Mouse (Mus musculus) layer of hippocampus, adult 2 months (tissue): ENCODE results near the gene Gad2. TPM values are rescaled to one million over a fixed set of nuclear protein-coding genes. Genes with fewer than 3 reads are reported as not detected.

ENCODE experiments used
- DNase-seq, 2 experiments: peaks; one replicate each; pipeline ENCODE4 v3.0.0; 2022; ENCODE audit warnings: low spot score in 2 of 2
- H3K27ac ChIP-seq: fragments of 200-600 bp; 2 replicates; pipeline ENCODE4 v1.8.1; 2022
- H3K4me3 ChIP-seq: fragments of 200-600 bp; 2 replicates; pipeline ENCODE4 v1.8.1; 2022; ENCODE audit warnings: mild to moderate bottlenecking
- CTCF ChIP-seq: fragments of 200-600 bp; conservative IDR thresholded peaks from 2 replicates; pipeline ENCODE4 v1.8.1; 2022; ENCODE audit warnings: antibody characterized with exemption, mild to moderate bottlenecking, moderate library complexity
- microRNA-seq, 2 experiments: library from miRNA; unstranded; fragments of <30 nt; microRNA quantifications; one replicate each; pipeline ENCODE4 v1.2.0; 2021
- total RNA-seq, 2 experiments: library from RNA; stranded (reverse); gene quantifications; 2 replicates each; pipeline ENCODE4 v1.2.3; 2021

The Gad2 gene
- total RNA-seq, 2 experiments from 2014 or later: 86.2 to 89.9 TPM

DNA sequence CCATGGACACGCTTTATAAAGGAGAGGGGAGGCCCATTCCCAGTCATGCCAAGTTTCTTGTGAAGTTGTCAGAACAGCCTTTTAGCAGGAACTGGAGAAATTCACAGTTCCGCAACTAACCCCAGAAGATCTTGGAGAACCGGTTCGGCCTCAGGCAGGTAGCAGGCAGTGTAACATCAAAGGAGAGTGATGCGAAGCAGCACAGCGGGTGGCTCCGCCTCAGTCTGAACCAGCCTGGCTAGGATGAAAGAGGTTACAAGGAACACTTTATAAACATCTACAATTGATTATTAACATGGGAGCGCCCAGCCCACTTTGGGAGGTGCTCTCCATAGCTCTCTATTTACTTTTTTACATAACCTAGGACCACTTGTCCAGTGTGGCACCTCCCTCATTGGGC is 55.1 kb downstream of the Gad2 start:
- Histone ChIP-seq H3K27ac (no peak overlapping the region), H3K4me3 (no peak overlapping the region)
- TF ChIP-seq CTCF: no peak
- DNase-seq: no peak

DNA sequence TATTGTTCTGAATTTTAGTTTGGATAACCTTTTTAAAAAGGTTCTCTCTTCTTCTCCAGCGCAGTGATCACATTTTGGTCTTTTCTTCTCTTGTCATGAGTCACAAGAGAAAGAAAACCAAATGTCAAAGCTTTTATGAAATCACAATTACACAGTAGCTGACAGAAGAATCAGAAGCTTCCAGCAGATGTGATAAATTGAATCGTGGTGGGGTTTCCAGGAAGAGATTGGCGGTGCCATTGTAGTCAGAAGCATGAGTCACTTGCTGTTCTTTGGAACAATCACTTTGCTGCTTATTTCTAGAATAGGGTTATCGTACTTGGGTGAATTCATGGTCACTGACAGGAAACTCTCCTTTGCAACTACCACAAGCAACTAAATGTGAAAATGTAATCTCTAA is 57.9 kb downstream of the Gad2 start:
- H3K4me3 ChIP-seq: no peak overlapping the region
- TF ChIP-seq CTCF: no peak
- no peak for DNase-seq
- no peak overlapping the region for H3K27ac ChIP-seq

DNA sequence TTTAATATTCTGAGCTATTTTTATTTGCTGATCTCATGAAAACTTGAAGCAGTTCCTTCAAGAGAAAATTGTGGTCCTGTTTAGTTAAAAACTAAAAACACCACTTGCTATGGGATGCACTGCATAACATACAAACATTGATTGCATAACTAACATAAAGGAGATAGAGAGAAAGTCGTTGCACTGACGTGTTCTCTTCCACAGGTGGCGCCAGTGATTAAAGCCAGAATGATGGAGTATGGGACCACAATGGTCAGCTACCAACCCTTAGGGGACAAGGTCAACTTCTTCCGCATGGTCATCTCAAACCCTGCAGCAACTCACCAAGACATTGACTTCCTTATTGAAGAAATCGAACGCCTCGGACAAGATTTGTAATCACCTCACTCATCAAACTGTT is 68.0 kb downstream of the Gad2 start:
- no peak for DNase-seq
- Histone ChIP-seq H3K27ac (no peak overlapping the region), H3K4me3 (no peak overlapping the region)
- TF ChIP-seq CTCF: peak; percentile 59

DNA sequence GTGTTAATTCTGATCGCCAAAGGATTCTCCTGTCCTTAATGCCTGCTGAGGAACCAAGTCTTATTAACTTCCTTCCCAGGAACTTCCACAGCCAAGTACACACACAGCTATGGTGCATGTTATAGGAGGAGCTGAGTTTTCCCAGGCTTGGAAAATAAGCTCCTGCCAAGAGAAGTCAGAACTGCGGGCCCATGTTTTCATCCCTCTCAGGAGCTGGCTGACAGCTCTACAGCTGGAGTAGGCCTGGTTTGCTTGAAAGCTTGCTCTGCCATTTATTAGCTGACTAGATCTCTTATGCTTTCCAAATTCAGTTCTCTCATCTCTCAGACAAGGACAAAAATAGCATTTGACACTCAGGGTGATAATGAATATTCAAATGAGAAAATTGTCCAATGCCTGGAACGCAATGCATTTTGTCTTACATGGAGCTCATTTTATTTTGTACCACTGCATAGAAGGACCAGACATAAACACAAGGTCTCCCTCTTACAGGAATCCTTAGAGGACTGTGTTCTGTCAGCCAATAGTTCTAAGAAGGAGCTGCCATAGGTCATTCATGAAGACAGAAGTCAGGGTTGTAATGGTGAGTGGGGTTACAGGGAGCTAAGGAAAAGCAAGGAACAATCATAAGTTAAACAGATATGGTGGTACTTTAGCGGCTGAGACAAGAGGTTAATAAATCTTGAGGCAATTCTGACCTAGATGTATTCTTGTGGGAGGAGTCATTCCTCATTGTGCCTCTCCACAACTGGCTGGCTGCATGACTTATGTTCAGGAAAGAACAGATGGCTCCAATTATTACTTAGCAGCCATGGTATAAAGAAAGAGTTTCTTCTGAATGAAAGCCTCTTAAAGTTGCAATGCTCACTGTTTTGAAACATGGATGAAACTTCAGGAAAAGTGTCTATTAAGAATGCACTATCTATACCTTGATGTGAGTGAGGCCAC is 83.0 kb downstream of the Gad2 start:
- H3K27ac ChIP-seq: no peak overlapping the region
- DNase-seq: no peak
- no peak for TF ChIP-seq CTCF
- H3K4me3 ChIP-seq: no peak overlapping the region

DNA sequence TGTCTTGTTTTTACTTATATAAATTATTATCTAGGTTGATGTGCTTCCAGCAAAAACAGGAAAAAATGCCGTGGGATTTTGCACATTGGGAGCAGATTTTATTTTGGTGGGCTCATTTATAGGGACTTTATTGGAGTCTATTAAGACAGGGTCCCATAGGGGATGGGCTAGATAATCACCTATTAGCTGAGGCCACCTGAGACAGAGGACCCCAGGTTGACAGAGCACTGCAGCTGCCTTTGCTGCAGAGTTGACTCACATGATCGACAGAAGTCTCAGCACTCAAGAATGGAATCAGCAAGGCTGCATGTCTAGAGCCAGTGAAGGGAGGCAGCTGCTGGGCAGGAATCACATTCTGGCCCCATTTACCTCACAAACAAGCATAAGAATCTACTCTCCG is 84.2 kb downstream of the Gad2 start:
- Histone ChIP-seq H3K4me3 (no peak overlapping the region), H3K27ac (no peak overlapping the region)
- TF ChIP-seq CTCF: no peak
- no peak for DNase-seq

DNA sequence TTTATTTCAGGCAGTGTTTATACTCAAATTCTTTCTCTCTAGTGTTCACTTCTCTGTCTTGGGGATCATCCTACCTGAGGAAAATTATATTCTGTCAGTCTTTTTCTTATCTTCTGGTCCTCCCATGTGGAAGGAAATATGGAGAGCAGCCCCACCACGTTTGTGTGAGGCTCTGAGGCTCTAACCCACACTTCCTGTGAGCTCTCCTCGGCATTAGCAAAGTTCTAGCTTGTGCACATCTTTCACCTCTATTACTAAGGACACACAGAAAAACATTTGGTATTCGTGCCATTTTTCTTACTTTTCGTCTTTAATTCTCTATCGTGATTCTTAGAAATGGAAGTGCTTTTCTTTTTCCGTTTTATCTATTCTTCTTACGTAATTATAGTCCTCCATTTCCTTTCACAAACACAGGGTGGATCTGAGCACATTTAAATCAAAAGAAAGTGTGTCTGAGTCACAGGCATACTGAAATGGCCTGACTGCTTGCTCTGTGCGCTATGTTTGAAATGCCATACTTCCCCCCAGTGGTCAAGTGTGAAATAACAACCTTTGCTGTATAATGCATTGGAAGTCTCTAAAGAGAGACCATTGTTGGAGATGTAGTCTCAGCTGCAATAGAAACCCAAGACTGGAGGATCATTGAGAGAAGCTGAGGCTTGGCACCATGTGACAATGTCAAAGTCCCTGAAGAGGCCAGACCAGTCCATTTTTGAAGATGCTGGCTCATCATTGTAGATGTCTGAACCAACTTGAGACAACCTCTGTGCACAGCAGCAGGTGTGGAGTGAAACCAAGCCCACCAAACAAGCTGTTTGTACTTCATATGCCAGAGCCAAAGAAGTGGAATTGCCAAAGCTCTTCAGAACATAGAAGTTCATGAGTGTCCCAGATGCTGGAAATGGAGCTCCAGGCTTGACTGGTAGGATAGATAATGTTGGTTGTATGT is 99.8 kb downstream of the Gad2 start:
- Histone ChIP-seq H3K27ac (peak overlapping the region; percentile 21; the same call in 1 of the 2 replicates), H3K4me3 (peak overlapping the region; percentile 29)
- peak; percentile 91 for TF ChIP-seq CTCF
- peak; percentile 81 to 89 for DNase-seq

DNA sequence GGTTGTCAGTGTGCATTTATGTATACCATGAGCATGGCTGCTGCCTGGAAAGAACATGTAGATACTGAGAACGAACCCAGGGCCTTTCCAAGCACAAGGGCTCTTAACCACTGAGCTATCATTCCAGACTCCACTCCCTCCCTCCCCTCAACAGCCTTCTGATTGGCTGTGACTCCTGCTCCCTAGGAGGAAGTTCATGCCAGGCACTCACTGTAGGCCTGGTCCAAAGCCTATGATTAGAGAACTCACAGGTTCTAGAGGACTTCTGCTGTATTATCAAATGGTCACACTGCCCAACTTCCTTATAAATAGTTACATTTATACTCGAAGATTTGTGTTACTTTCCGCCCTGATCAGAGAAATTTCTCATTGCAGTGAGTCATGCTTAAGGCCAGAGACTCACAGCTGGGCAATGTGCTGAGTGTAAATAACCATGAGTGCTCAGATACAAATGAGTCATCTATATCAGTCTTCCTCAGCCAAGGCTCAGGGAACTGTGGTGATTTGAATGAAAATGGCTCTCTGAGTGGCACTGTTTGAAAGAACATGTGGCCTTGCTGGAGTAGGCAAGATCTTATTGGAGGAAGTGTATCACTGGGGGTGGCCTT is 102.0 kb downstream of the Gad2 start:
- no peak overlapping the region for H3K4me3 ChIP-seq
- TF ChIP-seq CTCF: no peak
- H3K27ac ChIP-seq: no peak overlapping the region
- DNase-seq: no peak

DNA sequence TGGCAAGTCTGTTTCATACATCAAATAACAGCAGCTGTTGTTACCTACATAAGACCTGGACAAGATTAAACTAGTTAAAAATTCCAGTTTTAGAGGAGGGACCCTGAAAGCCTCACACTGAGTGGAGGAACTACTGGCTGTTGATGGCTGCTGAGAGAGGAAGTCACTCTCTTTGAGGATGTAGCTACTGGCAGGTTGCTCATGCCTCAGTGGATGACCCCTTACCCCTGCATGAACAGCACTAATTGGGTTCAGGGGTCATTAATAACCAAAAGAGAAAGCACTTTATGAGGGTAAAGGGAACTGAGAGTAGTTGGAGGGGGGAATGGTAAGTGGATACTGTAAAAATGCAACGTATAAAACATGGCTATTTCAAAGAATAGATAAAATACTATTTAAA is 105.1 kb downstream of the Gad2 start:
- no peak for DNase-seq
- no peak for TF ChIP-seq CTCF
- Histone ChIP-seq H3K27ac (no peak overlapping the region), H3K4me3 (no peak overlapping the region)

DNA sequence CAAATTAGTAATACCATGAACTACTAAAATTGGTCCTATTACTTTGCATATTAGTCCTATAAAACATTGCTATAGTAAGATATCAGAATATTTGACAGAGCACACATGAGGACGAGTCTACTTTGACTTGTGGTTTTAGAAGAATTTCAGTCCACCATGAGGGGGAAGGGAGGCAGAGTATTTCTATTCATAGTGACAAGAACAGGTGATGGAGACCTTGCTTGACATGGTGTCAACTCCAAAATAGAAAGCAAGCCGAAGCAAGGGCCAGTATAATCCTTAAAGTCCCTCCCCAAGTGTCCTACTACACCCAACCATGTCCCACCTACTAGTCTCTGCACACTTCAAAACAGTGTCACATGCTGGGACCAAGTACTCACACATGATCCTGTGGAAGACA is 114.1 kb downstream of the Gad2 start:
- no peak overlapping the region for H3K27ac ChIP-seq
- no peak for DNase-seq
- no peak for TF ChIP-seq CTCF
- H3K4me3 ChIP-seq: no peak overlapping the region

DNA sequence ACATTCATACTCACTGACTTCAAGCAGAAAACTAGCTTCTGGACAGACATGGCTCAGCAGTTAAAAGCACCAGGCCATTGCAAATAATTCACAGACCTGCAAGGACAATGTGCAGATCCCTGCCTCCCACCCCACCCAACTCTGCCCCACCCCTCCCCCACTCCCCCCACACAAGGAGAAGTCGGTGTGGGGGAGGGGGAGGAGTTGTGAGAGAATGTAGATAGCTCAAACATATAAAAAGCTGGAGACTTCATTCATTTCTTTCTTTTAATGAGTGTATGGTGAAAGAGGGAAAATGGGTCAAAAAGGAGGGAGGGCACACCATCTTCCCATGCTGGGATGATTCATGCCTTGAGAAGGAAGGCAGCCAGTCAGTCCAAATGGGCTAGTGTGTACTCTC is 117.4 kb downstream of the Gad2 start:
- no peak overlapping the region for H3K4me3 ChIP-seq
- TF ChIP-seq CTCF: no peak
- no peak overlapping the region for H3K27ac ChIP-seq
- no peak for DNase-seq

DNA sequence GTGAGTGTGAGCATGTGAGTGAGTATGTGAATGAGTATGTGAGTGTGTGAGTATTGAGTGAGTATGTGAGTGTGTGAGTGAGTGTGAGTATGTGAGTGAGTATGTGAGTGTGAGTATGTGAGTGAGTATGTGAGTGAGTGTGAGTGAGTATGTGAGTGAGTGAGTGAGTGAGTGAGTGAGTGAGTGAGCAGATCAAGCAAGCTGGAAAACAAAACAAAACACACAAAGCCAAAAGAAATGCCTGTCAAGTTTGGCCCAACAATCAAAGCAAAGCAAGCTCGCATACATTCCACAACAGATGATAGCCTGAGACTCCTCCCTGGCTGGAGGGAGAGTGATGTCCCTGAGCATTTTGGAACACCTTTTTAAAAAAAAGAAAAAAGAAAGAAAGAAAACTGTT is 118.4 kb downstream of the Gad2 start:
- H3K4me3 ChIP-seq: no peak overlapping the region
- no peak for TF ChIP-seq CTCF
- no peak for DNase-seq
- no peak overlapping the region for H3K27ac ChIP-seq

DNA sequence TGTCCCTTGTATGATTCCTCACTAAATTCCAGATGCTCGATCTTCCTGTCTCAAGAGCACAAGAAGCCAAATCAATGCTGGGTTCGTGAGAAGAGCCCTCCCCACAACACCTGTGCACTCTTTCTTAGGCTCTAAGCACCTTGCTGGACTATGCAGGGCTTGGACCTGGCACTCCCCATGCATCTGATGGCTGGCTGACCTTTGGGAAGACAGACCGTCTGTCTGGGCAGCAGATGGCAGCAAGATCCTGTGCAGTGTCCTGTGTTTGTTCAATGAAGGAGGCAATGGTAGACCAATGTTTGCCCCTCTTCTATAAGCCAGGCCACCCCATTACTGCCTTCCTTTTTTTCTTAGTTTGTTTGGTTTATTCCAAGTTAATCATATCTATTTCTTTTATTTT is 119.2 kb downstream of the Gad2 start:
- TF ChIP-seq CTCF: peak; percentile 31
- no peak overlapping the region for H3K4me3 ChIP-seq
- no peak overlapping the region for H3K27ac ChIP-seq
- DNase-seq: no peak

Small RNA genes lying within 50 kb of the gene (microRNA-seq; reads per million reads assigned to microRNA genes)
- gene Gm23636: 0 reads per million in 2 experiments
- 0 reads per million in 2 experiments for gene Mir3967

Other genes starting within 250 kb of the Gad2 start
- 1 to 10 TPM; 5.8 to 6.0 TPM for gene Apbb1ip, start 151.9 kb downstream of the Gad2 start, total RNA-seq